Mouse (Mus musculus) liver, embryonic 15.5 days (tissue): ENCODE results near the gene Mex3b. TPM values are rescaled to one million over a fixed set of nuclear protein-coding genes. Genes with fewer than 3 reads are reported as not detected.

Source experiments
- ATAC-seq: fragments of 200-750 bp; cut with Nextera tagmentation; 2 replicates; pipeline ENCODE4 v1.8.0; 2017; ENCODE audit warnings: moderate number of reproducible peaks, mild to moderate bottlenecking, moderate library complexity; ENCODE audit not compliant: insufficient read depth
- H3K27ac ChIP-seq: fragments of 300-500 bp; sonication (generic); replicated peaks from 2 replicates; pipeline ENCODE4 v1.5.1; 2015; ENCODE audit warnings: mild to moderate bottlenecking, inconsistent platforms
- H3K27me3 ChIP-seq: fragments of 300-500 bp; sonication (generic); 2 replicates; pipeline ENCODE4 v1.6.1; 2015; ENCODE audit warnings: mild to moderate bottlenecking, inconsistent platforms
- H3K36me3 ChIP-seq: fragments of 300-500 bp; sonication (generic); replicated peaks from 2 replicates; pipeline ENCODE4 v1.6.1; 2015; ENCODE audit warnings: moderate library complexity, mild to moderate bottlenecking, inconsistent platforms
- H3K4me1 ChIP-seq: fragments of 300-500 bp; sonication (generic); replicated peaks from 2 replicates; pipeline ENCODE4 v1.6.1; 2015; ENCODE audit warnings: inconsistent platforms
- H3K4me2 ChIP-seq: fragments of 300-500 bp; sonication (generic); 2 replicates; pipeline ENCODE4 v1.6.1; 2015; ENCODE audit warnings: moderate library complexity, mild to moderate bottlenecking, inconsistent platforms
- H3K4me3 ChIP-seq: fragments of 300-500 bp; sonication (generic); replicated peaks from 2 replicates; pipeline ENCODE4 v1.5.1; 2015; ENCODE audit warnings: mild to moderate bottlenecking, inconsistent platforms
- H3K9ac ChIP-seq: fragments of 300-500 bp; sonication (generic); 2 replicates; pipeline ENCODE4 v1.6.1; 2015; ENCODE audit warnings: moderate library complexity, mild to moderate bottlenecking, inconsistent platforms
- H3K9me3 ChIP-seq: fragments of 300-500 bp; sonication (generic); replicated peaks from 2 replicates; pipeline ENCODE4 v1.6.1; 2016; ENCODE audit warnings: inconsistent platforms
- WGBS: fragments of 180-500 bp; shearing (Covaris S2); methylation state at CpG from one replicate; pipeline ENCODE4 v1.1.7; 2015; ENCODE audit warnings: mixed read lengths; ENCODE audit not compliant: insufficient replicate concordance; 5-methylcytosine and 5-hydroxymethylcytosine counted together
- polyA plus RNA-seq: library from polyadenylated mRNA; unstranded; fragments of >200 nt; fragmentation: Nextera tagmentation; extraction: Ambion mirVana; gene quantifications from 2 replicates; pipeline ENCODE4 v1.2.1, GENCODE M21; 2015

The Mex3b gene
- polyA plus RNA-seq, 1 experiment from 2014 or later = 0.52 TPM

GRCm38 (mm10) chr7:82899459-82900297, 32.5 kb downstream of the Mex3b start:
- WGBS = 54% methylated on average over 8 of the region's 8 CpGs
- Histone ChIP-seq H3K9ac (no peak overlapping the region), H3K9me3 (no peaks in the 10 kb centered on the region), H3K27ac (no peak overlapping the region), H3K4me1 (no peaks in the 10 kb centered on the region), H3K27me3 (no peaks in the 10 kb centered on the region), H3K4me3 (no peak overlapping the region), H3K36me3 (no peaks in the 10 kb centered on the region), H3K4me2 (no peak overlapping the region)
- ATAC-seq = no peak

GRCm38 (mm10) chr7:82903006-82903405, 35.9 kb downstream of the Mex3b start:
- H3K36me3 ChIP-seq = no peaks in the 10 kb centered on the region
- 57% methylated on average over 3 of the region's 3 CpGs for WGBS
- no peaks in the 10 kb centered on the region for H3K27me3 ChIP-seq
- H3K9ac ChIP-seq = no peak overlapping the region
- H3K27ac ChIP-seq = no peak overlapping the region
- ATAC-seq = no peak
- no peak overlapping the region for H3K4me2 ChIP-seq
- no peaks in the 10 kb centered on the region for H3K4me1 ChIP-seq
- no peak overlapping the region for H3K4me3 ChIP-seq
- H3K9me3 ChIP-seq = no peaks in the 10 kb centered on the region

DNA sequence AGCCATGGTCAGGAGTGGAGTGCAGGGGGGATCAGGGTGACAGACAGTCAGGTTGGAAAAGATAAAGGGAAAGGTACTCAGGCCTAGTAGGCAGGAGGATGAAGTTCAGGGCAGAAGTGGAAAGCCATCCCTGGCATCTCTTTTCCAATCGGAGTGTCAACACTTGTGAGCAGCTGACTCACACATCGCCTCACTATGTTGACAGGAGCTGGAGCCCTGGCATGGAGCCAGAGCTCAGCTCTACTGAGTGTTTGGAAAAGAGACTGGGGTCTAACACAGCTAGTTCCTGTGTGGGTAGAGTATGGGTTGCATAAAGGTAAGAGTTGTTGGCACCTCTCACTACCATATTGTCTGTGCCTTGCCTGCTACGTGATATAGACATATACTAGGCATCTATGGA, 38.4 kb downstream of the Mex3b start:
- Histone ChIP-seq H3K36me3 (no peaks in the 10 kb centered on the region), H3K4me3 (no peak overlapping the region), H3K9me3 (no peaks in the 10 kb centered on the region), H3K27me3 (no peaks in the 10 kb centered on the region), H3K4me2 (no peak overlapping the region), H3K4me1 (no peaks in the 10 kb centered on the region), H3K9ac (no peak overlapping the region), H3K27ac (no peak overlapping the region)
- WGBS = 67% methylated on average over 3 of the region's 3 CpGs
- no peak for ATAC-seq

- Histone ChIP-seq H3K4me2 (no peak overlapping the region), H3K27ac (no peak overlapping the region), H3K4me3 (no peak overlapping the region), H3K4me1 (no peaks in the 10 kb centered on the region), H3K36me3 (no peaks in the 10 kb centered on the region), H3K27me3 (no peaks in the 10 kb centered on the region), H3K9ac (no peak overlapping the region), H3K9me3 (no peaks in the 10 kb centered on the region)
- WGBS = 47% methylated on average over 1 of the region's 1 CpGs
- ATAC-seq = no peak
Measured at GRCm38 (mm10) chr7:82907081-82907480, 39.9 kb downstream of the Mex3b start.

- Histone ChIP-seq H3K9ac (no peak overlapping the region), H3K27me3 (no peaks in the 10 kb centered on the region), H3K4me1 (no peaks in the 10 kb centered on the region), H3K4me2 (no peak overlapping the region), H3K9me3 (no peaks in the 10 kb centered on the region), H3K27ac (no peak overlapping the region), H3K4me3 (no peak overlapping the region), H3K36me3 (no peaks in the 10 kb centered on the region)
- WGBS = 59% methylated on average over 10 of the region's 10 CpGs
- no peak for ATAC-seq
Measured at GRCm38 (mm10) chr7:82910536-82911384, 43.6 kb downstream of the Mex3b start.

GRCm38 (mm10) chr7:82911501-82911900, 44.4 kb downstream of the Mex3b start:
- Histone ChIP-seq H3K9ac (no peak overlapping the region), H3K27ac (no peak overlapping the region), H3K4me2 (no peak overlapping the region), H3K9me3 (no peaks in the 10 kb centered on the region), H3K27me3 (no peaks in the 10 kb centered on the region), H3K4me1 (no peaks in the 10 kb centered on the region), H3K4me3 (no peak overlapping the region), H3K36me3 (no peaks in the 10 kb centered on the region)
- no peak for ATAC-seq
- WGBS = 68% methylated on average over 10 of the region's 10 CpGs

DNA sequence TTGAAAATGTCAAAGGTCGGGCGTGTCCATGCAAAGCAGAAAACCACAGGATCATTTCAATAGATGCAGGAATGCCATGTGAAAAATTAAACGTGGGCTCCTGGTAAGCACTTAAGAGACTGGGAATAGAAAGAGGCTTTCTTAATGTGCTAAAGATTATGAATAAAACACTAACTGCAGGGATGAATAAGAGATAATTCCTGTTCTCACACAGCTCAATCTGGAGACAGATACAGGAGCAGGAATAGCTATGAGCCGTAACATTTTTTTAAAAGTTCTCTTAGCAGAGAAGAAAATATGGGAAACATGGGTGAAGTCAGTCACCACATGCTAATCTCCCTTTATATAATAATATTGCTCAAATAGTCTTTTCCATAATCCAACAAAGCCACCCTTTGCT, 47.2 kb downstream of the Mex3b start:
- Histone ChIP-seq H3K4me1 (no peaks in the 10 kb centered on the region), H3K4me3 (no peak overlapping the region), H3K4me2 (no peak overlapping the region), H3K9ac (no peak overlapping the region), H3K9me3 (no peaks in the 10 kb centered on the region), H3K27ac (no peak overlapping the region), H3K36me3 (no peaks in the 10 kb centered on the region), H3K27me3 (no peaks in the 10 kb centered on the region)
- ATAC-seq = no peak
- 42% methylated on average over 4 of the region's 4 CpGs for WGBS

Other genes with a start within 250 kb of the Mex3b start
- 0.38 and 0.41 TPM in 2 replicates for gene Saxo2, start 218.8 kb upstream of the Mex3b start, polyA plus RNA-seq
- gene Efl1, start 218.7 kb upstream of the Mex3b start, polyA plus RNA-seq = 8.6 and 9.8 TPM in 2 replicates